Mouse (Mus musculus) liver, adult (tissue): ENCODE measurements around the gene Phf11c.
"Not testable (repeated sequence)": the region's sequence is repeated elsewhere in the genome, so short reads cannot be mapped to it uniquely, and the experiment has no call there.

ENCODE experiments used
- GATA4 ChIP-seq: IDR thresholded peaks from 2 replicates; pipeline ENCODE4 v1.6.1; 2014; ENCODE audit warnings: mild to moderate bottlenecking, low read length; ENCODE audit not compliant: insufficient replicate concordance

Gene Phf11c

GRCm38 (mm10) chr14:59365244-59365644 lies 29.9 kb downstream of the Phf11c start, which contains the start of gene Phf11d:
Gene Phf11d (minus strand): TSS chr14:59365470.
- TF ChIP-seq GATA4, result no peak

- TF ChIP-seq GATA4, result not testable (repeated sequence)
These were observed 54.0 kb downstream of the Phf11c start, which contains the start of gene Phf11b for GRCm38 (mm10) chr14:59341189-59341588. Gene Phf11b (minus strand): TSS chr14:59341351.

GRCm38 (mm10) chr14:59339541-59339940 lies 55.6 kb downstream of the Phf11c start:
- TF ChIP-seq GATA4, result no peak
